Mouse (Mus musculus) heart, adult 11 months (tissue): Measurements from ENCODE around the gene 5730507C01Rik.
A peak's percentile ranks its signal among the peaks of the same experiment; 100 is the strongest.
"Not testable (repeated sequence)": the region's sequence is repeated elsewhere in the genome, so short reads cannot be mapped to it uniquely, and the experiment has no call there.

Experiments
- DNase-seq: peaks from one replicate; pipeline ENCODE4 v3.0.0; 2022

Gene 5730507C01Rik

GRCm38 (mm10) chr12:18514171-18514570, at the start of gene 5730507C01Rik:
5730507C01Rik (plus strand) TSS chr12:18514510.
- DNase-seq = peak; percentile 95

GRCm38 (mm10) chr12:18514616-18515015, 306 bp downstream of the 5730507C01Rik start:
- not testable (repeated sequence) for DNase-seq

- DNase-seq = peak; percentile 35
Measured at GRCm38 (mm10) chr12:18515077-18515476, 767 bp downstream of the 5730507C01Rik start.
